14 mouse cellular contexts compared by ENCODE assay signal in the genomic region with DNA sequence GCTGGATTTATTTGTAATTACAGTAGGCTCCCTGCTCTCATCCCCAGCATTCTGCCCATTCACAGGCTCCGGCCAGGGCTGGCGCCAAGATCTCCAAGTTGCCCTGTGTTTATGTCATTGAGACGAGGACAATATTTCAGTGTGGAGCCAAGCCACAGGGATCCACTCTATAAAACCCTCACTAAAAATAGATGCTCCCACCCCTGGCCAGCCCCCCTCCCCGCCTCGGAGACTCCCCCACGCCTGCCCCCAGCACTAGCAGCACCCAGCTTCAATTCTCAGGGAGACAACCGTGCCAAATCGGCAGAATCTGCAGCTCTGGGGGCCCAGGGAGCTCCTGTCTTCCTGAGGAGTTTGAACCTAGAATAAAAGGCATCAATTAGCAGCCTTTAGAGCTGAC. TPM values are rescaled to one million over a fixed set of nuclear protein-coding genes. Genes with fewer than 3 reads are reported as not detected.
A peak's percentile ranks its signal among the peaks of the same experiment; 100 is the strongest.
DNase-seq lines count a peak whose midpoint lies in the region; ATAC-seq and TF ChIP-seq lines count a peak whose summit lies in the region.
"Had no signal": no experiment of that assay in that cellular context is flagged by ENCODE, and none has a peak within 500 bp of the region (broad histone marks: within the 10 kb centered on the region; RNA-seq: fewer than 3 reads in every experiment).

No protein-coding gene starts in this region.

- H3K27me3 ChIP-seq in heart, embryonic 12.5 days (replicated peaks): no peaks in the 10 kb centered on the region
- peaks cover 11% of the 10 kb centered on the region; the same call in 1 of the 2 replicates for H3K27me3 ChIP-seq in midbrain, embryonic 10.5 days (ENCODE audit: low read depth, poor library complexity, severe bottlenecking)
- no peaks in the 10 kb centered on the region for H3K27me3 ChIP-seq in midbrain, embryonic 11.5 days (ENCODE audit: control insufficient read depth, insufficient read depth, low read length)
- no peaks in the 10 kb centered on the region for H3K27me3 ChIP-seq in hindbrain, postnatal 0 days (ENCODE audit: insufficient read depth, low read length)
- H3K27me3 ChIP-seq in stomach, embryonic 16.5 days (ENCODE audit: control insufficient read depth, insufficient read depth, low read length): no peaks in the 10 kb centered on the region

- no peak for ATAC-seq in heart, embryonic 12.5 days (ENCODE audit: insufficient number of reproducible peaks, low FRiP score)
- ATAC-seq in midbrain, embryonic 11.5 days (ENCODE audit: low FRiP score): no peak
- 0 out of 2 replicates have a peak, but pooled peaks have one; percentile 35 for ATAC-seq in hindbrain, postnatal 0 days
- peak; percentile 65 for ATAC-seq in stomach, embryonic 16.5 days (ENCODE audit: insufficient read depth, low FRiP score)
- ATAC-seq: liver, postnatal 0 days had no signal

- H3K9me3 ChIP-seq in heart, embryonic 12.5 days (replicated peaks): no peaks in the 10 kb centered on the region
- H3K9me3 ChIP-seq in midbrain, embryonic 10.5 days (replicated peaks): no peaks in the 10 kb centered on the region
- no peaks in the 10 kb centered on the region for H3K9me3 ChIP-seq in midbrain, embryonic 11.5 days (ENCODE audit: control insufficient read depth, low read length)
- no peaks in the 10 kb centered on the region for H3K9me3 ChIP-seq in hindbrain, postnatal 0 days (ENCODE audit: low read length)
- no peaks in the 10 kb centered on the region for H3K9me3 ChIP-seq in stomach, embryonic 16.5 days (replicated peaks; ENCODE audit: control insufficient read depth, low read length)

- no peak overlapping the region for H3K27ac ChIP-seq in heart, embryonic 12.5 days (ENCODE audit: poor library complexity, severe bottlenecking)
- H3K27ac ChIP-seq in midbrain, embryonic 10.5 days (replicated peaks): peak overlapping the region; percentile 61
- H3K27ac ChIP-seq in midbrain, embryonic 11.5 days (ENCODE audit: low read depth, low read length): no peak overlapping the region
- no peak overlapping the region for H3K27ac ChIP-seq in hindbrain, postnatal 0 days
- no peak overlapping the region for H3K27ac ChIP-seq in stomach, embryonic 16.5 days (ENCODE audit: low read length)
- H3K27ac ChIP-seq: gastrocnemius, adult 2 months had no signal

- WGBS in heart, embryonic 12.5 days: 12% methylated on average over 8 of the region's 8 CpGs
- 43% methylated on average over 8 of the region's 8 CpGs for WGBS in midbrain, embryonic 10.5 days
- WGBS in midbrain, embryonic 11.5 days: 22% methylated on average over 8 of the region's 8 CpGs
- WGBS in hindbrain, postnatal 0 days: 6% methylated on average over 8 of the region's 8 CpGs
- 31% methylated on average over 8 of the region's 8 CpGs for WGBS in stomach, embryonic 16.5 days

- H3K4me2 ChIP-seq in heart, embryonic 12.5 days: peak overlapping the region; percentile 49
- H3K4me2 ChIP-seq in midbrain, embryonic 11.5 days: no peak overlapping the region
- peak overlapping the region; percentile 27; the same call in 1 of the 2 replicates for H3K4me2 ChIP-seq in hindbrain, postnatal 0 days (ENCODE audit: low read depth, low read length)
- no peak overlapping the region for H3K4me2 ChIP-seq in stomach, embryonic 16.5 days (ENCODE audit: low read depth, low read length)

- TF ChIP-seq CTCF in hindbrain, postnatal 0 days (IDR thresholded peaks at IDR 0.05; ENCODE audit: low read depth): no peak

- H3K4me1 ChIP-seq in heart, embryonic 12.5 days (replicated peaks): peaks cover 44% of the 10 kb centered on the region
- H3K4me1 ChIP-seq in midbrain, embryonic 10.5 days: peaks cover 42% of the 10 kb centered on the region
- H3K4me1 ChIP-seq in midbrain, embryonic 11.5 days (ENCODE audit: control insufficient read depth, insufficient read depth, low read length): peaks cover 6% of the 10 kb centered on the region
- H3K4me1 ChIP-seq in hindbrain, postnatal 0 days (ENCODE audit: insufficient read depth, low read length): no peaks in the 10 kb centered on the region; the same call in 1 of the 2 replicates
- H3K4me1 ChIP-seq in stomach, embryonic 16.5 days (ENCODE audit: control insufficient read depth, insufficient read depth, low read length): 0 out of 2 replicates have a peak, but pooled peaks cover 2% of the 10 kb centered on the region

- H3K36me3 ChIP-seq in heart, embryonic 12.5 days: no peaks in the 10 kb centered on the region
- no peaks in the 10 kb centered on the region for H3K36me3 ChIP-seq in midbrain, embryonic 10.5 days
- no peaks in the 10 kb centered on the region for H3K36me3 ChIP-seq in midbrain, embryonic 11.5 days (ENCODE audit: control insufficient read depth, insufficient read depth, low read length)
- no peaks in the 10 kb centered on the region for H3K36me3 ChIP-seq in hindbrain, postnatal 0 days (ENCODE audit: insufficient read depth, low read length)
- H3K36me3 ChIP-seq in stomach, embryonic 16.5 days (ENCODE audit: control insufficient read depth, insufficient read depth, low read length): no peaks in the 10 kb centered on the region

- H3K4me3 ChIP-seq in heart, embryonic 12.5 days: no peak overlapping the region
- no peak overlapping the region for H3K4me3 ChIP-seq in midbrain, embryonic 10.5 days
- H3K4me3 ChIP-seq in midbrain, embryonic 11.5 days (ENCODE audit: low read depth, low read length): no peak overlapping the region
- no peak overlapping the region for H3K4me3 ChIP-seq in hindbrain, postnatal 0 days (ENCODE audit: low read length)
- no peak overlapping the region for H3K4me3 ChIP-seq in stomach, embryonic 16.5 days (replicated peaks; ENCODE audit: low read length)
- H3K4me3 ChIP-seq: gastrocnemius, adult 2 months had no signal

- no peak for DNase-seq in heart, postnatal 4 days
- no peak for DNase-seq in midbrain, embryonic 10.5 days (ENCODE audit: low spot score)
- DNase-seq in midbrain, embryonic 11.5 days (ENCODE audit: low spot score, missing footprints): no peak
- DNase-seq in hindbrain, postnatal 0 days (ENCODE audit: low spot score): peak; percentile 22
- DNase-seq in adrenal gland, postnatal 10 days: no peak
- no peak for DNase-seq in natural killer cell, adult 2 months (ENCODE audit: low spot score in 2 of 2)
- DNase-seq: cerebellum, adult 11 months; gastrocnemius, adult 2 months; kidney, adult 11 months; liver, postnatal 0 days; spleen, adult 18-20 months had no signal

- 0 out of 2 replicates have a peak overlapping the region, but pooled peaks have one; percentile 49 for H3K9ac ChIP-seq in heart, embryonic 12.5 days
- H3K9ac ChIP-seq in midbrain, embryonic 11.5 days (ENCODE audit: low read length): no peak overlapping the region
- H3K9ac ChIP-seq in hindbrain, postnatal 0 days (replicated peaks; ENCODE audit: low read length): no peak overlapping the region
- peak overlapping the region; percentile 5; the same call in 1 of the 2 replicates for H3K9ac ChIP-seq in stomach, embryonic 16.5 days (ENCODE audit: low read length)
- H3K9ac ChIP-seq: liver, postnatal 0 days had no signal

RNA-seq across cellular contexts. Expression of gene Nog, which starts 16.2 kb away (rescaled TPM):
- polyA plus RNA-seq in heart, embryonic 12.5 days (2016; fragmentation: Nextera tagmentation; extraction: Ambion mirVana): 1.1 and 1.7 TPM in 2 replicates
- under 1 TPM; 0.48 to 0.50 TPM for total RNA-seq in heart, postnatal 4 days (2021)
- polyA plus RNA-seq in midbrain, embryonic 10.5 days (2016; fragmentation: Nextera tagmentation; extraction: Ambion mirVana): 2.1 and 3.3 TPM in 2 replicates
- 5.0 and 6.1 TPM in 2 replicates for polyA plus RNA-seq in midbrain, embryonic 11.5 days (2014; fragmentation: Nextera tagmentation; extraction: Ambion mirVana)
- 18.0 and 20.5 TPM in 2 replicates for total RNA-seq in hindbrain, postnatal 0 days (2014; rRNA removed)
- 5.2 and 5.7 TPM in 2 replicates for polyA plus RNA-seq in hindbrain, postnatal 0 days (2015; fragmentation: Nextera tagmentation; extraction: Ambion mirVana)
- 0.52 and 1.1 TPM in 2 replicates for polyA plus RNA-seq in stomach, embryonic 16.5 days (2015; fragmentation: Nextera tagmentation; extraction: Ambion mirVana)
- total RNA-seq in adrenal gland, postnatal 10 days (2021): under 1 TPM; 0.91 to 0.96 TPM
- total RNA-seq: neutrophil, adult 5-6 weeks had no signal
- polyA plus RNA-seq: liver, postnatal 0 days had no signal

Comparison
In these comparisons a context has a peak if more than half of its experiments do, and no peak if none do; other contexts are left out.
1. ATAC-seq: peak in hindbrain, postnatal 0 days (single experiment) and stomach, embryonic 16.5 days (single experiment); none in heart, embryonic 12.5 days (single experiment) and midbrain, embryonic 11.5 days (single experiment).
2. H3K4me2 ChIP-seq: peak in heart, embryonic 12.5 days (single experiment) and hindbrain, postnatal 0 days (single experiment); none in midbrain, embryonic 11.5 days (single experiment) and stomach, embryonic 16.5 days (single experiment).
3. H3K9ac ChIP-seq: peak in heart, embryonic 12.5 days (single experiment) and stomach, embryonic 16.5 days (single experiment); none in midbrain, embryonic 11.5 days (single experiment) and hindbrain, postnatal 0 days (single experiment).